ENCODE assay signal across 26 mouse cellular contexts in genomic region chr9:99961561-99961960, GRCm38 (mm10).
DNase-seq lines count a peak whose midpoint lies in the region; ATAC-seq and TF ChIP-seq lines count a peak whose summit lies in the region.
"Had no signal": no experiment of that assay in that cellular context is flagged by ENCODE, and none has a peak within 500 bp of the region (broad histone marks: within the 10 kb centered on the region; RNA-seq: fewer than 3 reads in every experiment).

No protein-coding gene starts in this region.

- no peaks in the 10 kb centered on the region for H3K4me1 ChIP-seq in forebrain, embryonic 14.5 days (ENCODE audit: control insufficient read depth, insufficient read depth, low read length)
- H3K4me1 ChIP-seq in forebrain, embryonic 12.5 days = no peaks in the 10 kb centered on the region
- no peaks in the 10 kb centered on the region for H3K4me1 ChIP-seq in lung, embryonic 16.5 days (replicated peaks; ENCODE audit: control insufficient read depth, insufficient read depth, low read length)
- H3K4me1 ChIP-seq in midbrain, embryonic 14.5 days (ENCODE audit: control insufficient read depth, insufficient read depth, low read length) = no peaks in the 10 kb centered on the region
- no peaks in the 10 kb centered on the region for H3K4me1 ChIP-seq in midbrain, embryonic 11.5 days (ENCODE audit: control insufficient read depth, insufficient read depth, low read length)
- H3K4me1 ChIP-seq in thymus, adult 2 months (replicated peaks; ENCODE audit: control insufficient read depth, insufficient read depth, low read length) = no peaks in the 10 kb centered on the region
- H3K4me1 ChIP-seq: embryonic facial prominence, embryonic 12.5 days; embryonic facial prominence, embryonic 15.5 days; heart, embryonic 10.5 days; heart, embryonic 13.5 days; hindbrain, embryonic 12.5 days; hindbrain, embryonic 15.5 days had no signal

- H3K27me3 ChIP-seq in forebrain, embryonic 14.5 days (replicated peaks; ENCODE audit: control insufficient read depth, insufficient read depth, low read length) = 0 out of 2 replicates have a peak, but pooled peaks cover 3% of the 10 kb centered on the region
- H3K27me3 ChIP-seq in forebrain, embryonic 12.5 days = peaks cover 7% of the 10 kb centered on the region; the same call in 1 of the 2 replicates
- H3K27me3 ChIP-seq in lung, embryonic 16.5 days (ENCODE audit: control insufficient read depth, insufficient read depth, low read depth, low read length) = no peaks in the 10 kb centered on the region
- no peaks in the 10 kb centered on the region for H3K27me3 ChIP-seq in midbrain, embryonic 14.5 days (ENCODE audit: control insufficient read depth, insufficient read depth, low read length)
- H3K27me3 ChIP-seq in midbrain, embryonic 11.5 days (ENCODE audit: control insufficient read depth, insufficient read depth, low read length) = no peaks in the 10 kb centered on the region
- no peaks in the 10 kb centered on the region for H3K27me3 ChIP-seq in thymus, adult 2 months (ENCODE audit: control insufficient read depth, insufficient read depth, low read length)
- H3K27me3 ChIP-seq: embryonic facial prominence, embryonic 12.5 days; embryonic facial prominence, embryonic 15.5 days; heart, embryonic 13.5 days; hindbrain, embryonic 12.5 days; hindbrain, embryonic 15.5 days had no signal

- peak; percentile 4 for DNase-seq in forebrain, embryonic 14.5 days (ENCODE audit: low spot score)
- no peak for DNase-seq in lung, adult 18-20 months
- peak; percentile 35 for DNase-seq in midbrain, embryonic 14.5 days
- DNase-seq in midbrain, embryonic 11.5 days (ENCODE audit: low spot score, missing footprints) = no peak
- DNase-seq in thymus, adult 2 months = no peak
- DNase-seq: adrenal gland, postnatal 10 days; adrenal gland, postnatal 36 days; cerebellum, adult 11 months; cerebellum, adult 2 months; cerebellum, adult 9-11 months; cerebellum, postnatal 25 days; gastrocnemius, postnatal 10 days; gastrocnemius, postnatal 36 days; heart, adult 2 months; heart, postnatal 14 days; heart, postnatal 4 days had no signal

- no peak overlapping the region for H3K9ac ChIP-seq in forebrain, embryonic 14.5 days (ENCODE audit: low read length)
- H3K9ac ChIP-seq in forebrain, embryonic 12.5 days = no peak overlapping the region
- no peak overlapping the region for H3K9ac ChIP-seq in lung, embryonic 16.5 days (ENCODE audit: low read length)
- H3K9ac ChIP-seq in midbrain, embryonic 14.5 days (replicated peaks; ENCODE audit: low read length) = no peak overlapping the region
- no peak overlapping the region for H3K9ac ChIP-seq in midbrain, embryonic 11.5 days (ENCODE audit: low read length)
- H3K9ac ChIP-seq: embryonic facial prominence, embryonic 12.5 days; embryonic facial prominence, embryonic 15.5 days; heart, embryonic 13.5 days; hindbrain, embryonic 12.5 days; hindbrain, embryonic 15.5 days had no signal

- no peaks in the 10 kb centered on the region for H3K36me3 ChIP-seq in forebrain, embryonic 14.5 days (ENCODE audit: control insufficient read depth, insufficient read depth, low read length)
- H3K36me3 ChIP-seq in forebrain, embryonic 12.5 days (replicated peaks) = no peaks in the 10 kb centered on the region
- no peaks in the 10 kb centered on the region for H3K36me3 ChIP-seq in lung, embryonic 16.5 days (ENCODE audit: control insufficient read depth, insufficient read depth, low read length)
- H3K36me3 ChIP-seq in midbrain, embryonic 14.5 days (ENCODE audit: control insufficient read depth, insufficient read depth, low read length) = no peaks in the 10 kb centered on the region
- H3K36me3 ChIP-seq in midbrain, embryonic 11.5 days (ENCODE audit: control insufficient read depth, insufficient read depth, low read length) = no peaks in the 10 kb centered on the region
- H3K36me3 ChIP-seq in thymus, adult 2 months (ENCODE audit: control insufficient read depth, insufficient read depth, low read length) = no peaks in the 10 kb centered on the region
- H3K36me3 ChIP-seq: embryonic facial prominence, embryonic 12.5 days; embryonic facial prominence, embryonic 15.5 days; heart, embryonic 10.5 days; heart, embryonic 13.5 days; hindbrain, embryonic 12.5 days; hindbrain, embryonic 15.5 days had no signal

- no peak overlapping the region for H3K27ac ChIP-seq in forebrain, embryonic 14.5 days (ENCODE audit: low read depth, low read length)
- H3K27ac ChIP-seq in forebrain, embryonic 12.5 days = no peak overlapping the region
- H3K27ac ChIP-seq in lung, embryonic 16.5 days (ENCODE audit: low read length) = no peak overlapping the region
- no peak overlapping the region for H3K27ac ChIP-seq in midbrain, embryonic 14.5 days (replicated peaks; ENCODE audit: low read depth, low read length)
- H3K27ac ChIP-seq in midbrain, embryonic 11.5 days (ENCODE audit: low read depth, low read length) = no peak overlapping the region
- no peak overlapping the region for H3K27ac ChIP-seq in thymus, adult 2 months (ENCODE audit: control insufficient read depth, insufficient read depth, low read length)
- H3K27ac ChIP-seq: embryonic facial prominence, embryonic 12.5 days; embryonic facial prominence, embryonic 15.5 days; heart, adult 2 months; heart, embryonic 10.5 days; heart, embryonic 13.5 days; hindbrain, embryonic 12.5 days; hindbrain, embryonic 15.5 days had no signal

- H3K4me2 ChIP-seq in forebrain, embryonic 14.5 days (ENCODE audit: low read length) = no peak overlapping the region
- H3K4me2 ChIP-seq in forebrain, embryonic 12.5 days = no peak overlapping the region
- H3K4me2 ChIP-seq in lung, embryonic 16.5 days (ENCODE audit: low read depth, low read length) = no peak overlapping the region
- H3K4me2 ChIP-seq in midbrain, embryonic 14.5 days (ENCODE audit: low read length) = no peak overlapping the region
- H3K4me2 ChIP-seq in midbrain, embryonic 11.5 days = no peak overlapping the region
- H3K4me2 ChIP-seq: embryonic facial prominence, embryonic 12.5 days; embryonic facial prominence, embryonic 15.5 days; heart, embryonic 13.5 days; hindbrain, embryonic 12.5 days; hindbrain, embryonic 15.5 days had no signal

- no peaks in the 10 kb centered on the region for H3K9me3 ChIP-seq in forebrain, embryonic 14.5 days (replicated peaks; ENCODE audit: control insufficient read depth, low read length)
- no peaks in the 10 kb centered on the region for H3K9me3 ChIP-seq in forebrain, embryonic 12.5 days
- no peaks in the 10 kb centered on the region for H3K9me3 ChIP-seq in lung, embryonic 16.5 days (ENCODE audit: control insufficient read depth, low read length)
- H3K9me3 ChIP-seq in midbrain, embryonic 14.5 days (ENCODE audit: control insufficient read depth, low read length) = no peaks in the 10 kb centered on the region
- H3K9me3 ChIP-seq in midbrain, embryonic 11.5 days (ENCODE audit: control insufficient read depth, low read length) = no peaks in the 10 kb centered on the region
- H3K9me3 ChIP-seq: embryonic facial prominence, embryonic 12.5 days; embryonic facial prominence, embryonic 15.5 days; heart, embryonic 10.5 days; heart, embryonic 13.5 days; hindbrain, embryonic 12.5 days; hindbrain, embryonic 15.5 days had no signal

- H3K4me3 ChIP-seq in forebrain, embryonic 14.5 days (ENCODE audit: low read depth, low read length) = no peak overlapping the region
- no peak overlapping the region for H3K4me3 ChIP-seq in forebrain, embryonic 12.5 days (replicated peaks)
- no peak overlapping the region for H3K4me3 ChIP-seq in lung, embryonic 16.5 days (ENCODE audit: low read length)
- H3K4me3 ChIP-seq in midbrain, embryonic 14.5 days (replicated peaks; ENCODE audit: low read depth, low read length) = no peak overlapping the region
- H3K4me3 ChIP-seq in midbrain, embryonic 11.5 days (ENCODE audit: low read depth, low read length) = no peak overlapping the region
- H3K4me3 ChIP-seq in thymus, adult 2 months (ENCODE audit: control insufficient read depth, insufficient read depth, low read length) = no peak overlapping the region
- H3K4me3 ChIP-seq: embryonic facial prominence, embryonic 12.5 days; embryonic facial prominence, embryonic 15.5 days; heart, adult 2 months; heart, embryonic 10.5 days; heart, embryonic 13.5 days; hindbrain, embryonic 12.5 days; hindbrain, embryonic 15.5 days had no signal

- TF ChIP-seq CTCF in thymus, adult 2 months (IDR thresholded peaks at IDR 0.05; ENCODE audit: borderline replicate concordance, control insufficient read depth, extremely low read depth, insufficient read depth, low read length, poor library complexity) = no peak

- TF ChIP-seq POLR2A in thymus, adult 2 months (IDR thresholded peaks at IDR 0.05; ENCODE audit: control insufficient read depth, extremely low read depth, insufficient read depth, low read length, poor library complexity) = no peak

- no peak for ATAC-seq in forebrain, embryonic 14.5 days
- ATAC-seq in forebrain, embryonic 12.5 days (ENCODE audit: low FRiP score) = no peak
- ATAC-seq in lung, embryonic 16.5 days (ENCODE audit: low read depth) = peak; percentile 41; the same call in 1 of the 2 replicates
- no peak for ATAC-seq in midbrain, embryonic 14.5 days (ENCODE audit: low FRiP score, low TSS enrichment)
- no peak for ATAC-seq in midbrain, embryonic 11.5 days (ENCODE audit: low FRiP score)
- ATAC-seq: forebrain, embryonic 16.5 days; Patski had no signal

Comparison
In these comparisons a context has a peak if more than half of its experiments do, and no peak if none do; other contexts are left out.
1. DNase-seq: peak in forebrain, embryonic 14.5 days (single experiment) and midbrain, embryonic 14.5 days (single experiment); none in lung, adult 18-20 months (0 of 2), midbrain, embryonic 11.5 days (single experiment) and thymus, adult 2 months (single experiment).